Mouse (Mus musculus) midbrain, embryonic 12.5 days (tissue): ENCODE data around the gene Cd300a. TPM values are rescaled to one million over a fixed set of nuclear protein-coding genes. Genes with fewer than 3 reads are reported as not detected.

Source experiments
- ATAC-seq: fragments of 200-750 bp; cut with Nextera tagmentation; 2 replicates; pipeline ENCODE4 v1.8.0; 2017; ENCODE audit warnings: low read depth, moderate TSS enrichment, moderate library complexity; ENCODE audit not compliant: low FRiP score
- H3K27ac ChIP-seq: fragments of 300-500 bp; sonication (generic); replicated peaks from 2 replicates; pipeline ENCODE4 v1.5.1; 2016; ENCODE audit warnings: mild to moderate bottlenecking
- H3K27me3 ChIP-seq: fragments of 300-500 bp; sonication (generic); 2 replicates; pipeline ENCODE4 v1.6.1; 2016; ENCODE audit warnings: mild to moderate bottlenecking
- H3K36me3 ChIP-seq: fragments of 300-500 bp; sonication (generic); 2 replicates; pipeline ENCODE4 v1.6.1; 2016
- H3K4me1 ChIP-seq: fragments of 300-500 bp; sonication (generic); 2 replicates; pipeline ENCODE4 v1.6.1; 2016
- H3K4me2 ChIP-seq: fragments of 300-500 bp; sonication (generic); replicated peaks from 2 replicates; pipeline ENCODE4 v1.6.1; 2016; ENCODE audit warnings: mild to moderate bottlenecking, moderate library complexity
- H3K4me3 ChIP-seq: fragments of 300-500 bp; sonication (generic); 2 replicates; pipeline ENCODE4 v1.5.1; 2016; ENCODE audit warnings: mild to moderate bottlenecking
- H3K9ac ChIP-seq: fragments of 300-500 bp; sonication (generic); replicated peaks from 2 replicates; pipeline ENCODE4 v1.6.1; 2016; ENCODE audit warnings: mild to moderate bottlenecking, moderate library complexity
- H3K9me3 ChIP-seq: fragments of 300-500 bp; sonication (generic); 2 replicates; pipeline ENCODE4 v1.6.1; 2016; ENCODE audit warnings: mild to moderate bottlenecking
- WGBS: fragments of 180-500 bp; shearing (Covaris S2); methylation state at CpG from one replicate; pipeline ENCODE4 v1.1.7; 2016; 5-methylcytosine and 5-hydroxymethylcytosine counted together
- polyA plus RNA-seq: library from polyadenylated mRNA; unstranded; fragments of >200 nt; fragmentation: Nextera tagmentation; extraction: Ambion mirVana; gene quantifications from 2 replicates; pipeline ENCODE4 v1.2.1, GENCODE M21; 2016

The Cd300a gene
- polyA plus RNA-seq, result 0.71 and 0.97 TPM in 2 replicates

DNA sequence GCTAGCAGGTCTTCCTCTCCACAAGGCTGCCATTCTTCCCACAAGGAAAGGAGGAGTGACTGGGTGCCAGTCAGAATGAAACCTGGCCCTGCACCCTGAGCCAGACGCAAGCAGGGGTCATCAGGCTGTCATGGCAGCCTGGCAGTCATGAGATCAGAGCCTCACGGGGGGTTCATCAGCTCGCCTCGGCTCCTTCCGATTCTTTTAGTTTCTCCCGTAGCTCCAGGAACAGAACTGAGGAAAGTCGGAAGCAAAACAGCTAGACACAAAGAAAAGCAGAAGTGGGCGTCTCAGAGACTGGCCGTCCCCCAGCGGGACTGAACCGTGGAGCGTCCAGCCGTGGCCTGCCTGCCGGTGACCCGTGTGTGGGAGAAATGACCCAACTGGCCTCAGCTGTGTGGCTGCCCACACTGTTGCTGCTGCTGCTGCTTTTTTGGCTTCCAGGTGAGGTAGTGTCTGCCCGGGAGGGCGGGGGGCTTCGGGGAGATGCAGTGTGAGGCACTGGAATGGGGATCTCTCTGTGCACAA, at the start of gene Cd300a:
Cd300a (plus strand) TSS at position 51 of the 528 bp plus-strand sequence.
- H3K4me2 ChIP-seq, result no peak within 1 kb of the TSS
- no peak within 1 kb of the TSS for H3K9ac ChIP-seq
- no peaks in the 10 kb centered on the region for H3K9me3 ChIP-seq
- ATAC-seq, result no peak
- no peak within 1 kb of the TSS for H3K4me3 ChIP-seq
- no peaks in the 10 kb centered on the region for H3K4me1 ChIP-seq
- 62% methylated on average over 18 of the region's 18 CpGs for WGBS
- 0 out of 2 replicates have a peak, but pooled peaks cover 8% of the 10 kb centered on the region for H3K27me3 ChIP-seq
- H3K27ac ChIP-seq, result no peak within 1 kb of the TSS
- no peaks in the 10 kb centered on the region for H3K36me3 ChIP-seq

DNA sequence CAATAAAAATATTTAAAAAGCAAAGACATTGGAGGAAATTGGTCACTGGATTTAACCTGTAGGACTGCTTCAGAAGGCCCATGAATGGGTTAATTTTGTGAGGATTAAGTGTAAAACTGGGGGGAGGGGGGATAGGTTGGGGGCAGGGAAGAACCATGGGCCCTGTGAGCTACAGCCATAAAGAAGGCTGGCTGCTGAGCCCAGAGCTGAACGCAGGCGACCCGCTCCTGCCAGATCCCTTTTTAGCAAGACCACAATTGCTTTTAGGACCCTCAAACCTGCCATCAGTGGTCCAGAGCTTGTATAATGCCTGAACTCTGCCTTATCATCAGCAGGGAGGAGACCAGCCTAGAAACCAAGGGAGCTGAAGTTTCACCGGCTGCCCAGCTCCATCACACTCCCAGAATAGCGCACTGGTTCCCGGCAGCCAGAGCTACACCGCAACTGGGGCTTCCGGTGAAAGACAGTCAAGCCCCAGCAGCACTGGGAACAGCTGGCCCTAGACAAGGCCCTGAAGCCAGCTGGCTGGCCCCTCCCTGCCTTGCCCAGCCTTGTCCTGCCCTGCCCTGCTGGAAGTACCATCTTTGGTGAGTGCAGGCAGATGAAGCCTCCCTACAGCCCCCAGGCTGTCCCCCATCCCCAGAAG, 45.9 kb upstream of the Cd300a start:
- peak; percentile 68 for ATAC-seq
- Histone ChIP-seq H3K4me2 (peak overlapping the region; percentile 21), H3K9me3 (peaks cover 8% of the 10 kb centered on the region; the same call in 1 of the 2 replicates), H3K27me3 (peaks cover 8% of the 10 kb centered on the region), H3K27ac (peak overlapping the region; percentile 68), H3K4me3 (no peak overlapping the region), H3K36me3 (no peaks in the 10 kb centered on the region), H3K4me1 (peaks cover 10% of the 10 kb centered on the region), H3K9ac (no peak overlapping the region)
- 2% methylated on average over 8 of the region's 8 CpGs for WGBS

DNA sequence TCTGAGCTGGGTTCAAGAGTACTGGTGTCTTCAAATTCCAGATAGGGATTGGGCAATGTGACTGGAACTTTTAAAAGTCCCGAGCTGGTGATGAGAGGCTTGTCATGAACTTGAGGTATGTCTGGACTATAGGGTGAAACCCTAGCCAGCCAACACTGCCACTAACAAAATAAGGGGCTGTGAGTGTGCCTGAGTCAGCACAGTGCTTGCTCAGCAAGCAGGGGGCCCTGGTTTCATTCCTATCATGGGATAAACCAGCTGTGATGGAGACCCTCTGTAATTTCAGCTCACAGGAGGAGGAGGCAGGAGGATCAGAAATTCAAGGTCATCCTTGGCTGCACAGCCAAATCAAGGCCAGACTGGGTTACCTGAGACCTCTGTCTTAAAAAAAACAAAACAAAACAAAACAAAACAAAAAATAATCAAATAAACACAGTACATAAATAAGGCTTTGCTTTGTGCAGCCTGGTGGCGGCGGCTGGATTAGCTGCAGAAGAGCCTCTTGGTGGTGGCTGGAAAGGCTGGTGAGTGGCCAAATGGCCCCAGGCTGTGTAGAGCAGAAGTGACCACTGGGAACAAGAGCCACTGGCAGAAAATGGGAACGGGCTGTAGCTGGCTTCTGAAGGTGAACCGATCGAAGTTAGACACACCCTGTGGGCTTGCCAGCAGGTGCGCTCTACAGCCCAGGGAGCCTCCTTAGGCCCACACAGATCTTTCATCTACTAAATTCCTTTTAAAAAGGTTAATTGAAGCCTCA, 45.2 kb upstream of the Cd300a start:
- Histone ChIP-seq H3K27ac (peak overlapping the region; percentile 68; the same call in 1 of the 2 replicates), H3K9ac (no peak overlapping the region)
- no peak for ATAC-seq

DNA sequence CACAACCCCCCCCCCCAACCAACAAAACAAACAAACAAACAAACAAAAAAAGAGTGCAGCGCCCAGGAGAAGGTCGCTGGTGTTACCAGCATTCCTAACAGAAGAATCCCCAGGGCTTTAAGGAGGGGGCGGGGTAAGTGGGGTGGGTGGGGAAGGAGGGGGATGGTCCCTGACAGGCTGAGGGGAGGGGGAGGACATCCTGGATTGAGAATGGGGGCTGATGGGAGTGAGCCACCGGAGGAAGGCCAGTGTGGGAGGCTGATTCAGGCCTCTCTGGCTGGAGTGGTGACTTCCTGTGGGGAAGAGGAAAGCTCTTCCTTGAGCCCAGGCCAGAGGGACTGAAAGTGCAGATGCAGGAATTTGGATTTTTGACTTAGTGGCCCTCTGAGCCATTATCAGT, 43.5 kb upstream of the Cd300a start:
- no peak for ATAC-seq
- Histone ChIP-seq H3K27me3 (peaks cover 32% of the 10 kb centered on the region), H3K27ac (no peak overlapping the region), H3K4me2 (no peak overlapping the region), H3K4me1 (peaks cover 24% of the 10 kb centered on the region), H3K4me3 (no peak overlapping the region), H3K9ac (no peak overlapping the region), H3K36me3 (no peaks in the 10 kb centered on the region), H3K9me3 (peaks cover 7% of the 10 kb centered on the region; the same call in 1 of the 2 replicates)
- WGBS, result 68% methylated on average over 4 of the region's 4 CpGs

More for the DNA sequence above, 45.2 kb upstream of the Cd300a start:
- Histone ChIP-seq H3K36me3 (no peaks in the 10 kb centered on the region), H3K9me3 (peaks cover 8% of the 10 kb centered on the region; the same call in 1 of the 2 replicates), H3K27me3 (peaks cover 15% of the 10 kb centered on the region), H3K4me2 (no peak overlapping the region), H3K4me3 (no peak overlapping the region), H3K4me1 (peaks cover 10% of the 10 kb centered on the region)
- 71% methylated on average over 7 of the region's 7 CpGs for WGBS

DNA sequence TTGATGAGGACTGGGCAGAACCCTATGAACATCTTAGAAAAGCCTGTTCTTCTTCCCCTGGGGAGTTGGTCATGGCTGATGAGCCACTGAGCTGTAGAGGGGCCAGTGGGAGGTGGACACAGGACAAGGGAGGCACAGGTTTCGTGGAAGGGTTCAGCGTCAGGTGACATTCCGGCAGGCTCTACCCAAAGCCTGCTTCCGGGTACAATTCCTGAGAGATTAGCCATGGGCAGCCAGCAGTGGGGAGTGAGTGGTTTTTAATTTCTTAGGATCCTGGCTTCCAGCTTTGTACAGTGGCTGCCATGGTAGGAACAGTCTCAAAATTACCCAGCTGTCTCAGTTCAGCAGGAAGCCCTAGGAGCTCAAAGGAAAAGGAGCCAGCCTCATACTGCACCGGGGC, 42.8 kb upstream of the Cd300a start:
- ATAC-seq, result no peak
- no peaks in the 10 kb centered on the region for H3K36me3 ChIP-seq
- no peak overlapping the region for H3K27ac ChIP-seq
- H3K9me3 ChIP-seq, result peaks cover under 1% of the 10 kb centered on the region; the same call in 1 of the 2 replicates
- H3K4me3 ChIP-seq, result no peak overlapping the region
- WGBS, result 80% methylated on average over 5 of the region's 5 CpGs
- peaks cover 31% of the 10 kb centered on the region for H3K4me1 ChIP-seq
- H3K4me2 ChIP-seq, result no peak overlapping the region
- H3K27me3 ChIP-seq, result peaks cover 39% of the 10 kb centered on the region
- no peak overlapping the region for H3K9ac ChIP-seq

DNA sequence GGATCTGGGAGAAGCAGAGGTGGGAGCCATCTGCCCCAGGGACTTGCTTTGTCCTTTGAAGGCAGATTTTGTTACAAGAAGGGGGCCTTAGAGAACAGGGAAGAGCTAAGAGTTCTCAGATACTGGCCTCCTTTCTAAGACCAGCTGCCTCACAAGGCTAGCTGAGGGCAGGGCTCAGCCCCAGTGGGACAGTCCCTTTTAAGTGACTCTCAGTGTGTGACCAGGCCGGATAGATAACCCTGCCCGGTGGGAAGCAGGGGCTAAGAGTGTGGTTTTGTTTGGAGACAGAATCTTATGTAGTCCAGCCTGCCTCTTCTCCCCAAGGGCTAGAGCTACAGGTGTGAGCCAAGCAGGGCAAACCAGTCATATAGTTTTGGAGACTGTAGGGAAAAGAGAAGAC, 40.3 kb upstream of the Cd300a start:
- WGBS, result 0% methylated on average over 2 of the region's 2 CpGs
- Histone ChIP-seq H3K27me3 (peaks cover 63% of the 10 kb centered on the region), H3K4me3 (no peak overlapping the region), H3K9me3 (no peaks in the 10 kb centered on the region), H3K27ac (no peak overlapping the region), H3K36me3 (no peaks in the 10 kb centered on the region), H3K4me2 (no peak overlapping the region), H3K4me1 (peaks cover 33% of the 10 kb centered on the region), H3K9ac (no peak overlapping the region)
- ATAC-seq, result no peak

DNA sequence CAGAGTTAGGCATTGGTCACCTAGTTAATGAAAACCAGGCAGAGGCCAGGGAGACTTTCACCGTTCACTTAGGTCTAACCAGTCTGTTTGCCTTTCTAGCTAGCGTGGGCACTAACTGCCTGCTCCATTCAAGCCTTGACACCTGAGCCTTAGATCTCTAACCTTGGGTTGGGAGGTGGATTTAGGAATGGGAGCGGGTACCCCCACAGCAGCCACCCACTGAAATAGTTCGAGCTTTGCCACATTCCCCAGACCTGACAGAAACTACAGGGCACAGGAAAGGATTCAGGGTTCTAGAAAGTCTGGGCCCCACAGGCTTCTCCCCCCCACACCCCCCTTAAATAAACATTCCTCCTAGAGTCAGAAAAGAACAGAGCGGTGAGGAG, 39.8 kb upstream of the Cd300a start:
- 16% methylated on average over 5 of the region's 5 CpGs for WGBS

DNA sequence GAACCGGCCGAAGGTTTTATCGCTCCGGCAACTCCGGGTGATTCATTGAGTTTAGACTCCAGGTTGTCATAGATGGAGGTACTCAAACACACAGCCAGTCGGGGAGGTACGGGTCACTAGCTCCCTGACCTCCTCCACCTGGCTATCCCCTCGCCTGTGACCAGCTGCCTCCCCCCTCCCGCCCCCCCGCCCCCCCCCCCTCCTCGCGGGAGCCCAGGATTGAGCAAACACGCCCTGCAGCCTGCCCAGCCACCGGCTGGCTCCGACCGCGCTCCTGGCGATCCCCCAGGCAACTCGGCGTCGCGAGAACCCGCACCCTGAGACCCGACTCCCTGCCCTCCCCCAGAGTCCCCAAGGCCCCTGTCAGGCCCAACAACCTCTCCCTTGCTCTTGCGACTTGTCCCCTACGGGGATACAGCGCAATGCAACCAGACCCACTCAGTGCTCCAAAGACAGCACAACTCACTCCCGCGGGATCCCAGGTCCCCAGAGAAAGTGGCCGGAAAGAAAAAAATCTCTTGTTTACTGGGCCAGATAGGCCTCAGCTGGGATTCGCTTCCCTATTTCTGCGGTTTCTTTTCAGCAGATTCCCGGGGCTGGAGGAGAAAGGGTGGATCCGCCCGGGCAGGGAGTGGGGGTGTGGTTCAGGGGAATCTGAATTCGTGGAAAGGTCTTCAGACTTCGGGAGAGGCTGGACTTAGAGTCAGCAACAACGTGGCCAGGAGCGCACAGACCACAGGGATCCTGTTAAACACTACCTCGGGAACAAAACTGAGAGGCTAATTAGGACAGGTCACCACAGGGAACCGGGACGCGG, 39.2 kb upstream of the Cd300a start, which contains the start of gene Gprc5c:
Gprc5c (plus strand) TSS at position 701 of the 817 bp plus-strand sequence.
- H3K27me3 ChIP-seq, result peaks cover 69% of the 10 kb centered on the region
- H3K27ac ChIP-seq, result 0 out of 2 replicates have a peak within 1 kb of the TSS, but pooled peaks have one; percentile 20
- peaks cover 33% of the 10 kb centered on the region for H3K4me1 ChIP-seq
- H3K9me3 ChIP-seq, result no peaks in the 10 kb centered on the region
- H3K4me3 ChIP-seq, result peak within 1 kb of the TSS; percentile 56
- ATAC-seq, result no peak
- H3K36me3 ChIP-seq, result no peaks in the 10 kb centered on the region
- H3K9ac ChIP-seq, result peak within 1 kb of the TSS; percentile 58
- WGBS, result under 1% methylated on average over 38 of the region's 43 CpGs
- H3K4me2 ChIP-seq, result peak within 1 kb of the TSS; percentile 95

More for the DNA sequence above, 39.8 kb upstream of the Cd300a start:
- Histone ChIP-seq H3K36me3 (no peaks in the 10 kb centered on the region), H3K4me1 (peaks cover 33% of the 10 kb centered on the region), H3K9ac (no peak overlapping the region), H3K27ac (no peak overlapping the region), H3K27me3 (peaks cover 68% of the 10 kb centered on the region), H3K4me2 (peak overlapping the region; percentile 95), H3K9me3 (no peaks in the 10 kb centered on the region), H3K4me3 (peak overlapping the region; percentile 56)
- ATAC-seq, result no peak

DNA sequence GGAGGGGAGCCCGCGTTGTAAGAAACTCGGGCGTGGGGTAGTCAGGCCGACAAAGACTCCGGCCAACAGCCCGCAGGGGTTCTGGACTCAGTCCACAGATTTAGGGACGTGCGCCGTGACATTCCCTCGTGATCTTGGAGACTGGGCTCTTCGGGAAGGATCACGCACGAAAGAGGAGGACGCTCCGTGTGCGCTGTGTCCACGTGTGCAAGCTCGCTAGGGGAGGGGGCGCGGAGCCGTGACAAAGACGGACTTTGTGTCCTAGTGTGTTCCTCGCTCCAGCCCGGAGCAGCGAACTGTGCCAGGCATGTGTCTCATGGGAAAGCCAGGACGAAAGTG, 38.6 kb upstream of the Cd300a start:
- peaks cover 69% of the 10 kb centered on the region for H3K27me3 ChIP-seq
- H3K4me1 ChIP-seq, result peaks cover 33% of the 10 kb centered on the region
- ATAC-seq, result no peak
- H3K9ac ChIP-seq, result peak overlapping the region; percentile 58; the same call in 1 of the 2 replicates
- no peaks in the 10 kb centered on the region for H3K36me3 ChIP-seq
- under 1% methylated on average over 27 of the region's 27 CpGs for WGBS
- peak overlapping the region; percentile 56 for H3K4me3 ChIP-seq
- H3K4me2 ChIP-seq, result peak overlapping the region; percentile 95
- H3K9me3 ChIP-seq, result no peaks in the 10 kb centered on the region
- H3K27ac ChIP-seq, result no peak overlapping the region

DNA sequence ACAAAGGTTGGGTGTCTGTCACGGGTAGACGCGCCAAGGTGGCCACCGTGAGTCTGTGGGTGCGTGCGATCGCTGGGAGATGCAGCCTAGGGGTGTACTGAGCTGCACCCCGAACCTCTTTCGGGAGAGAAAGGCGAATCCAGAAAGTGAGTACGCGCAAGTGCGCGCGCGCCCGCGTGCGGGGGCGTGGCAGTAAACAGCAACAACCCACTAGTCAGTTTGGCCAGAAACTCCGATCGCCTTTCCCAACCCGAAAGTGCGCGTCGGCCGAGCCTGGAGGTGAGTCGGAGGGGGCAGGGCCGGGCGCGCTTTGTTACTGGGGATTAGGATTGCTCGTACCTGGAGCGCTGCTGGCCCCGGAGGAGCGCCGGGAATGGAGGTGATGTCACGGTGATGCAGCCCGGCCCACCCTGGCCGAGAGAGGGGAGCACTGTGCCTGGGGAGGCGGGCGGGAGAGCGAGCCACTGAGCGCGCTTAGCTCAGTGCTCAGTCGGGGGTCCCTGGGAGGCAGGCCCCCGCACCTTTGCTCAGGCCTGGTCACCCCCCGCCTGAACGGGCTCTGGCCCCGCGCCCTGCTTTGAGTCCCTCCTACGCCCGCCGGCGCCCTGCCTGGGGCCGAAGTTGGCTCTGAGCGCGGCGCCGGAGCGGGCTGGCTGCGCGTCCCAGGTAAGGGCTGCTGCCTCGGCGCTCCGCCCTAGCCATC, 38.1 kb upstream of the Cd300a start:
- Histone ChIP-seq H3K4me2 (peak overlapping the region; percentile 95), H3K4me3 (peak overlapping the region; percentile 56), H3K27me3 (peaks cover 69% of the 10 kb centered on the region), H3K27ac (0 out of 2 replicates have a peak overlapping the region, but pooled peaks have one; percentile 20), H3K9me3 (no peaks in the 10 kb centered on the region), H3K9ac (peak overlapping the region; percentile 58), H3K36me3 (no peaks in the 10 kb centered on the region), H3K4me1 (peaks cover 33% of the 10 kb centered on the region)
- under 1% methylated on average over 58 of the region's 65 CpGs for WGBS
- ATAC-seq, result 0 out of 2 replicates have a peak, but pooled peaks have one; percentile 38
